Mouse (Mus musculus) lung, adult 2 months (tissue): Measurements from ENCODE around the gene Creg1. TPM values are rescaled to one million over a fixed set of nuclear protein-coding genes. Genes with fewer than 3 reads are reported as not detected.
"Not testable (repeated sequence)": the region's sequence is repeated elsewhere in the genome, so short reads cannot be mapped to it uniquely, and the experiment has no call there.

Experiments used
- DNase-seq: peaks from one replicate; pipeline ENCODE4 v3.0.0; 2022
- H3K4me1 ChIP-seq: fragments of 200-500 bp; 2 replicates; pipeline ENCODE4 v1.6.1; 2011; ENCODE audit warnings: low read length; ENCODE audit not compliant: control insufficient read depth, insufficient read depth
- H3K4me3 ChIP-seq: fragments of 200-500 bp; replicated peaks from 2 replicates; pipeline ENCODE3; 2011; ENCODE audit warnings: low read depth, mild to moderate bottlenecking, control low read depth, low read length; ENCODE audit errors: extremely low read depth
- CTCF ChIP-seq: fragments of 200-500 bp; IDR thresholded peaks from 2 replicates; pipeline ENCODE4 v1.5.1; 2011; ENCODE audit warnings: mild to moderate bottlenecking, low read length, control low read depth; ENCODE audit not compliant: insufficient read depth
- POLR2A ChIP-seq: fragments of 200-500 bp; IDR thresholded peaks from 2 replicates; pipeline ENCODE4 v1.6.1; 2011; ENCODE audit warnings: low read depth, mild to moderate bottlenecking, control low read depth, low read length, borderline replicate concordance; ENCODE audit errors: extremely low read depth
- WGBS: fragments of 180-500 bp; shearing (Covaris S2); methylation state at CpG from one replicate; pipeline ENCODE4 v1.1.7; 2018; 5-methylcytosine and 5-hydroxymethylcytosine counted together
- polyA plus RNA-seq: library from polyadenylated mRNA; depleted of rRNA; stranded (reverse); fragments of >200 nt; gene quantifications from 2 replicates; pipeline ENCODE4 v1.2.3, GENCODE M21; 2012

Creg1 gene
- polyA plus RNA-seq, 1 experiment, result 91.8 TPM

- DNase-seq, result no peak
- Histone ChIP-seq H3K4me3 (no peak overlapping the region), H3K4me1 (no peaks in the 10 kb centered on the region)
- no peak for TF ChIP-seq CTCF
- TF ChIP-seq POLR2A, result no peak
- WGBS, result 28% methylated on average over 11 of the region's 11 CpGs
Observed at GRCm38 (mm10) chr1:165748053-165748452, 15.5 kb upstream of the Creg1 start.

- TF ChIP-seq POLR2A, result no peak
- no peaks in the 10 kb centered on the region for H3K4me1 ChIP-seq
- H3K4me3 ChIP-seq, result no peak overlapping the region
- DNase-seq, result no peak
Observed at GRCm38 (mm10) chr1:165751142-165751541, 12.4 kb upstream of the Creg1 start.

- no peak overlapping the region for H3K4me3 ChIP-seq
- DNase-seq, result no peak
- H3K4me1 ChIP-seq, result no peaks in the 10 kb centered on the region
- TF ChIP-seq CTCF, result no peak
- TF ChIP-seq POLR2A, result no peak
- WGBS, result 69% methylated on average over 5 of the region's 5 CpGs
Observed at GRCm38 (mm10) chr1:165751838-165752237, 11.7 kb upstream of the Creg1 start.

- WGBS, result 83% methylated on average over 6 of the region's 6 CpGs
- Histone ChIP-seq H3K4me1 (no peaks in the 10 kb centered on the region), H3K4me3 (no peak overlapping the region)
- DNase-seq, result no peak
- TF ChIP-seq CTCF, result no peak
- TF ChIP-seq POLR2A, result no peak
Observed at GRCm38 (mm10) chr1:165754205-165754604, 9.3 kb upstream of the Creg1 start.

GRCm38 (mm10) chr1:165755194-165755593 is 8.4 kb upstream of the Creg1 start:
- no peak for TF ChIP-seq CTCF
- TF ChIP-seq POLR2A, result no peak
- Histone ChIP-seq H3K4me1 (no peaks in the 10 kb centered on the region), H3K4me3 (no peak overlapping the region)
- DNase-seq, result no peak
- WGBS, result 35% methylated on average over 4 of the region's 4 CpGs

GRCm38 (mm10) chr1:165761522-165762305 is 1.8 kb upstream of the Creg1 start:
- TF ChIP-seq POLR2A (no peak), CTCF (no peak)
- Histone ChIP-seq H3K4me3 (no peak overlapping the region), H3K4me1 (peaks cover 8% of the 10 kb centered on the region)
- no peak for DNase-seq
- 84% methylated on average over 3 of the region's 3 CpGs for WGBS

GRCm38 (mm10) chr1:165762498-165762897 is 1.0 kb upstream of the Creg1 start:
- not testable (repeated sequence) for H3K4me3 ChIP-seq, DNase-seq, H3K4me1 ChIP-seq
- 59% methylated on average over 2 of the region's 2 CpGs for WGBS

DNA sequence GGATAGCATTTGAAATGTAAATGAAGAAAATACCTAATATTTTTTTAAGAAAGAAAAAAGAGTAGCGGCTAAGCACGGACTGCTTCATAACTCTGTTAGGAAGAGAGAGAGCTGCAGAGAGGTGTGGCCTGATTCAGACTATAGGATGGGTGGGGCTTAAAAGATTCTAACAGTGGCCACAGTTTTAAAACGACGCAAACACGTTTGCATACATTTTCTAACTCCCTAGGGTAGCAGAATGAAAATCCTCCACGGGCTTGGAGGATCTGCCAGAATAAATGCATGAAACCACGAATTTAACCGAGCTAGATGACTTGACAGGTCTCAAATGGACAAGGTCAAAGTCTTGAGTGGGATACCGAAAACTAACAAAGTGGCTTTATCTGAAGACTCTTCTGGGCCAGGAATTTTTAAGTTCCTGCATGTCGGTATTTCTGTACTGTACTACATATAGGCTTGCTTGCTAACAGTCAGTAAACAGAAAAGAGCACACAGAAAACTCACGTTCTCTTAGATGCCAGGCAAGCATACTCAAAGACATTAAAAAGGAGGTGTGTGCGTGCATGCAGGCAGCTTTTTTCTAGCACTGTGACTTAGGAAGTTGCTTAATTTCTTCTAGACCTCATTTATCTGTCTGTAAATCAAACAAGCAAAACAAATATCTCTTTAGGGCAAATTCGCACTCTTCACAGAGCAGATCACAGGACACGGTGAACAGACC is 472 bp upstream of the Creg1 start:
- H3K4me3 ChIP-seq, result peak overlapping the region; percentile 39
- TF ChIP-seq CTCF, result no peak
- no peak for TF ChIP-seq POLR2A
- peaks cover 8% of the 10 kb centered on the region for H3K4me1 ChIP-seq
- no peak for DNase-seq
- WGBS, result 18% methylated on average over 14 of the region's 14 CpGs

DNA sequence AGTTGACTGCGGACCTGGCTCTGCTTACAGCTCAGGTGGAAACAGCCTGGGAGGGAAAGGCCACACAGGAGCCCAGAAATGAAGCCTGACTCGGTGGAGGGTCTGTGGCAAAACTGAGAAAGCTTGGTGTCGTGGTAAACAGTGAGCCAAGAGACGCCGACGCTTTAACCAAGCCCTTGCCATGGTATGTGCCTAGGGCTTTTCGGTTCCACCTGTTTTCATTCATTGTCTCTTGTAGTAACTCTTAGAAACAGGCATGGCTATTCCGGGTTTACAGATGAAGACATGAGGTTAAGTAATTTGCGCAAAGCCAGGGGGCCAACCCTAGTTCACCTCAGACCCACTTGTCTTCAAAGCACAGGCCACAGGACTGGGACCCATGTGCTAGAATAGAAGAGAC is 1.0 kb downstream of the Creg1 start:
- TF ChIP-seq CTCF (no peak), POLR2A (no peak)
- peak overlapping the region; percentile 71 for H3K4me3 ChIP-seq
- DNase-seq, result no peak
- peaks cover 11% of the 10 kb centered on the region for H3K4me1 ChIP-seq
- 52% methylated on average over 9 of the region's 9 CpGs for WGBS

DNA sequence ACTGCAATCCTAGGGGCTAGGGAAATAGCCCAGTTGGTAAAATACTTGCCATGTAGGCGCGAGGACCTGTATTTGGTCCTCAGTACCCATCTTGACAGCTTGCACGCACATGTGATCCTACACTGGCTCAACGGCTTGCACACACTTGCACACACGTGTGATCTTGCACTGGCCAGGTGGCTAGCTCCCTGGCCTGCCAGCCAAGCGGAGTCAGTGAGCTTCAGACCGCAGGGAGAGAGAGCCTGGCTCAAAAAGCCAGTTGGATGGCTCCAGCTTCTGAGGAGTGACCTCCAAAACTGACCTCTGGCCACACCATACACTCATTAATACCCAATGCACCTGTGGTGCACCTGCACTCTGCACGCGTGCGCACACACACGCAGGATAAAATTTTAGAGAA is 1.5 kb downstream of the Creg1 start:
- peaks cover 11% of the 10 kb centered on the region for H3K4me1 ChIP-seq
- H3K4me3 ChIP-seq, result peak overlapping the region; percentile 4
- no peak for DNase-seq
- TF ChIP-seq POLR2A (no peak), CTCF (no peak)
- WGBS, result 86% methylated on average over 11 of the region's 11 CpGs
